Mouse (Mus musculus) G1E (cell line): ENCODE data around the gene Cldn3. TPM values are rescaled to one million over a fixed set of nuclear protein-coding genes. Genes with fewer than 3 reads are reported as not detected.

Source experiments
- ATAC-seq: 2 replicates; pipeline ENCODE4 v1.8.0; 2016; ENCODE audit warnings: mild to moderate bottlenecking; ENCODE audit not compliant: insufficient number of reproducible peaks, poor library complexity, low FRiP score, severe bottlenecking; ENCODE audit errors: extremely low read depth
- DNase-seq: peaks from one replicate; pipeline ENCODE4 v3.0.0; 2012; ENCODE audit warnings: low spot score
- H3K27me3 ChIP-seq: 2 replicates; pipeline ENCODE4 v1.6.1; 2012; ENCODE audit warnings: mild to moderate bottlenecking, low read length, inconsistent platforms; ENCODE audit not compliant: insufficient read depth
- H3K36me3 ChIP-seq: replicated peaks from 2 replicates; pipeline ENCODE3; 2012; ENCODE audit warnings: mild to moderate bottlenecking, inconsistent platforms
- H3K4me1 ChIP-seq: 2 replicates; pipeline ENCODE4 v1.6.1; 2012; ENCODE audit warnings: low read depth, low read length, inconsistent platforms, mixed read lengths; ENCODE audit not compliant: insufficient read depth
- H3K4me3 ChIP-seq: 2 replicates; pipeline ENCODE4 v1.5.1; 2012; ENCODE audit warnings: low read depth, mild to moderate bottlenecking, inconsistent platforms, low read length, moderate library complexity, mixed read lengths
- H3K9me3 ChIP-seq: replicated peaks from 2 replicates; pipeline ENCODE4 v1.6.1; 2012; ENCODE audit warnings: inconsistent platforms
- CTCF ChIP-seq: IDR thresholded peaks from 2 replicates; pipeline ENCODE4 v1.5.1; 2012; ENCODE audit warnings: low read depth, low read length, inconsistent platforms, mixed read lengths
- GATA1 ChIP-seq: IDR thresholded peaks from 2 replicates; pipeline ENCODE4 v1.6.1; 2012; ENCODE audit warnings: borderline replicate concordance, low read length, inconsistent platforms, mixed read lengths
- GATA2 ChIP-seq: IDR thresholded peaks from 2 replicates; pipeline ENCODE4 v1.6.1; 2012; ENCODE audit warnings: low read depth, low read length, inconsistent platforms, borderline replicate concordance
- POLR2AphosphoS5 ChIP-seq: IDR thresholded peaks from 2 replicates; pipeline ENCODE4 v1.6.1; 2012; ENCODE audit warnings: low read depth, low read length, inconsistent platforms; ENCODE audit not compliant: insufficient replicate concordance
- TAL1 ChIP-seq: conservative IDR thresholded peaks from 2 replicates; pipeline ENCODE4 v1.6.1; 2012; ENCODE audit warnings: low read depth, low read length, inconsistent platforms, mixed read lengths
- polyA plus RNA-seq: library from polyadenylated mRNA; stranded (reverse); fragments of >175 nt; gene quantifications from 2 replicates; pipeline ENCODE4 v1.2.3, GENCODE M21; 2012
- total RNA-seq, 2 experiments: library from RNA; stranded (forward) in 1 of 2; stranded (reverse) in 1 of 2; fragments of 200-1000 nt in 1 of 2; fragments of >200 nt in 1 of 2; fragmentation: Nextera tagmentation in 1 of 2; gene quantifications; 2 replicates each; pipeline ENCODE4 v1.2.3; 2014 to 2017

Gene Cldn3
- total and polyA plus RNA-seq, 3 experiments, result 0.87 TPM; not detected in 2

DNA sequence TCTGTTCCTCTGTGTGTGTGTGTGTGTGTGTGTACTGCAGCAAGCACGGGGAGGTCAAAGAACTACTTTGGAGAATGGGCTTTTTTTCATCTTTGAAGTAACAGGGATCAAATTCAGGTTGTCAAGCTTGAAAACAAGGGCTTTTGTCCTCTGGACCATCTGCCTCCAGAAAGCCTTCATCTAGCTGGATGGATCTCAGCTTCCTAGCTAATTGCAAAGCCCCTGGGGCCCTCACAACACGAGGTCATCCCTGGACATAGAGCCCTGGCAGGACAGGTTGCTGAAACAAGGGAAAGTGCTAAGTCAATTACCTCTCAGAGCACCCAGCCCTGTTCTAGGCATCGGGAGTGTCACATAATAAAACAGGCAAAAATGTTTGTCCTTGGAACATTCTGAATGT is 2.2 kb upstream of the Cldn3 start:
- TF ChIP-seq CTCF (no peak), POLR2AphosphoS5 (no peak), TAL1 (no peak), GATA2 (no peak), GATA1 (no peak)
- no peak overlapping the region for H3K4me3 ChIP-seq
- H3K27me3 ChIP-seq, result peaks cover 18% of the 10 kb centered on the region; the same call in 1 of the 2 replicates
- DNase-seq (no peak), ATAC-seq (no peak)
- H3K9me3 ChIP-seq, result peaks cover 13% of the 10 kb centered on the region
- peaks cover 79% of the 10 kb centered on the region for H3K4me1 ChIP-seq
- H3K36me3 ChIP-seq, result no peaks in the 10 kb centered on the region

DNA sequence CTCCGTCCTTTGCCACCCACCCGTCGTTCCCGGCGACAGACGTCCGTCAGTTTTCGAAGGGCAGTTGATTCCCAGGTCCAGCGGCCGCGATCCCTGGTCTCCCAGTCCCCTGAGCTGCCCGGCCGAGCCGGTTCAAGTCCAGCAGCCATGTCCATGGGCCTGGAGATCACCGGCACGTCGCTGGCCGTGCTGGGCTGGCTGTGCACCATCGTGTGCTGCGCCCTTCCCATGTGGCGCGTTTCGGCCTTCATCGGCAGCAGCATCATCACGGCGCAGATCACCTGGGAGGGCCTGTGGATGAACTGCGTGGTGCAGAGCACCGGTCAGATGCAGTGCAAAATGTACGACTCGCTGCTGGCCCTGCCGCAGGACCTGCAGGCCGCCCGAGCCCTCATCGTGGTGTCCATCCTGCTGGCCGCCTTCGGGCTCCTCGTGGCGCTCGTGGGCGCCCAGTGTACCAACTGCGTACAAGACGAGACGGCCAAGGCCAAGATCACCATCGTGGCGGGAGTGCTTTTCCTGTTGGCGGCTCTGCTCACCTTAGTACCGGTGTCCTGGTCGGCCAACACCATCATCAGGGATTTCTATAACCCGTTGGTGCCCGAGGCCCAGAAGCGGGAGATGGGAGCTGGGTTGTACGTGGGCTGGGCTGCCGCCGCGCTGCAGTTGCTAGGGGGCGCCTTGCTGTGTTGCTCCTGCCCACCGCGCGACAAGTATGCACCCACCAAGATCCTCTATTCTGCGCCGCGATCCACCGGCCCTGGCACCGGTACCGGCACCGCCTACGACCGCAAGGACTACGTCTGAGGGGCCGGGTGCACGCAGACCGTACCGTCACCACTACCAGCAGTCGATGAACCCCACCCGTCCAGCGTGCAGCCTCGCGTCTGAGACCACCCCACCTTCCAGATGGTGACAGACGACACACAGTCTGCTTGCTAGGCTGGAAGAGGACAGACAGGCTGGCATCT is 569 bp downstream of the Cldn3 start:
- no peaks in the 10 kb centered on the region for H3K36me3 ChIP-seq
- peaks cover 28% of the 10 kb centered on the region; the same call in 1 of the 2 replicates for H3K27me3 ChIP-seq
- H3K4me3 ChIP-seq, result peak overlapping the region; percentile 36; the same call in 1 of the 2 replicates

DNA sequence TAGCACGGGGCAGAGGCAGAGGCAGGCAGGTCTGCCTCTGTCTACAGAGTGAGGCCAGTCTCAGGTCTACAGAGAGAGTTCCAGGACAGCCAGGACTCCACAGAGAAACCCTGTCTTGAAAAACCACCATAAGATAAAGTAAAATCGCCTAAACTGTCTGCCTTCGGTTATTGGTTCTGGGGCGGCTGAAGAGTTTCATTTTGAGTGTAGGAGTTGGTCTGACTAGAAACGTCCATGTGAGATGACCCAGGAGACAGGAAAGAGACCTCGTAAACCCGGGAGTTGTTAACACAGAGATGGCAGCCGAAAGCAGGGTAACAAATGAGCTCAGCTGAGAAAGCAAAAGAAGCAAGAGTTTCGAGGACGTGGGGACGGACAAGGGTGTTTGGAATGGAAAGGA is 3.2 kb downstream of the Cldn3 start:
- Histone ChIP-seq H3K27me3 (peaks cover 28% of the 10 kb centered on the region; the same call in 1 of the 2 replicates), H3K4me1 (peaks cover 69% of the 10 kb centered on the region), H3K4me3 (no peak overlapping the region), H3K9me3 (peaks cover 13% of the 10 kb centered on the region), H3K36me3 (no peaks in the 10 kb centered on the region)
- TF ChIP-seq GATA1, result no peak
- TF ChIP-seq CTCF, result no peak
- TF ChIP-seq TAL1, result no peak
- no peak for TF ChIP-seq POLR2AphosphoS5
- no peak for TF ChIP-seq GATA2
- DNase-seq, result no peak
- no peak for ATAC-seq

More for the DNA sequence above, 569 bp downstream of the Cldn3 start:
- peaks cover 76% of the 10 kb centered on the region for H3K4me1 ChIP-seq
- DNase-seq (no peak), ATAC-seq (no peak)
- H3K9me3 ChIP-seq, result peaks cover 13% of the 10 kb centered on the region
- TF ChIP-seq GATA2 (no peak), GATA1 (no peak), POLR2AphosphoS5 (no peak), CTCF (no peak), TAL1 (no peak)

DNA sequence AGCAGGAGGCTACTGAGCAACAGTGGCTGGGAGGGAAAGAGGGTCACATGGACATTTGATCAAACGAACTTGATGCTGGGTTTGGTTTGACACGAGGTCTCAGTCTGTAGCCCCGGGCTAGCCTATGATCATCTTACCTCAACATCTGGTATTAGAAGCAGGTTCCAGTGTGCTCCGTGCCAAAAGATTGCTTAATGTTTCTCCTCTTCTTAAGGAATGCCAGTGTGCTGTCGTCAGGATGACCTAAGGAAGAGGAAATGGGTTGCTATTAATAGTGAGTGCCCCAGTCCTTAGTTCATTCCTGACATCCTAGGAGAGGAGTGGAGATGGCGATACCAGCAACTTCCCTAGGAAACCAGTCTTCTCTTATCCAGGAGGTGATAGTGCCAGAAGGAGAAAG is 3.7 kb downstream of the Cldn3 start:
- peaks cover 28% of the 10 kb centered on the region; the same call in 1 of the 2 replicates for H3K27me3 ChIP-seq
- H3K36me3 ChIP-seq, result no peaks in the 10 kb centered on the region
- peaks cover 13% of the 10 kb centered on the region for H3K9me3 ChIP-seq
- no peak overlapping the region for H3K4me3 ChIP-seq
- ATAC-seq (no peak), DNase-seq (no peak)
- H3K4me1 ChIP-seq, result peaks cover 63% of the 10 kb centered on the region
- TF ChIP-seq TAL1 (no peak), CTCF (no peak), GATA1 (no peak), GATA2 (no peak), POLR2AphosphoS5 (no peak)

DNA sequence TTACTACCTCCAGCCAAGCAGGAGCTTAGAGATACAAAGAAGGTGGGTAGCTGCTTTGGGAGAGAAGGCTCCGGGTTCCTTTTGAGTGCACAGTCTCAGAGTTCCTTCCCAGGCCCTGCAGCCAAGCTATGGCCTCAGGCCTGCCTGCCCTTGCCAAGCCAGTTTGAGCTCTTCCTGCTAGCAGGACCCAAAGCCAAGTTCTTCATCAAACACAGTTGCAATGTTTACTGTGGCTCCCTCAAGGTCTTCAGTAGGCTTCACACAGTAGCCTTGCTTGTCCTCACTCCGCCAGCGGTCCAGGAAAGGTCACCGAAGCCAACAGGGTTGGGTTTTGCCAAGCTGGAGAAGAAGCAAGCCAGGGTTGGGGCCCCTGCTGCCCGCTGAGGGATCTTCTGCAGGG is 6.6 kb downstream of the Cldn3 start:
- H3K4me3 ChIP-seq, result no peak overlapping the region
- ATAC-seq, result no peak

DNA sequence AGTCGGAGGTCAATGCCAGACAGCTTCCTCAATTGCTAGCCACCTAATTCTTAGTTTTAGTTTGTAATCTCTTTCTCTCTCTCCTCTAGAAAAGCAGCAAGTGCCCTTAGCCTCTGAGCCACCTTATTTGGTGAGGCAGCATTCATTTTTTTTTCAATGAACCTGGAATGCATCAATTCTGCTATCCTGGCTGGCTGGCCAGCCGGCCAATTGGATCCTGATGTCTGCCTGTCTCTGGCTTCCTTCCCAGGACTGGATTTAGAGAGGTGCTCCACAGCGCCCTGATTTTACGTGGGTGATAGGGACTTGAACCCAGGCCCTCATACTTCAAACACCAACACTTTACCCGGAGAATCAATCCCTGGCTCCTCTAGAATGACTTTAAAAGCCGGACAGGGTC is 12.3 kb downstream of the Cldn3 start:
- H3K27me3 ChIP-seq, result peaks cover 7% of the 10 kb centered on the region
- peaks cover 23% of the 10 kb centered on the region for H3K4me1 ChIP-seq
- TF ChIP-seq TAL1 (no peak), GATA1 (no peak), POLR2AphosphoS5 (no peak), CTCF (no peak), GATA2 (no peak)
- no peaks in the 10 kb centered on the region for H3K36me3 ChIP-seq
- no peak for ATAC-seq
- no peak for DNase-seq
- no peaks in the 10 kb centered on the region for H3K9me3 ChIP-seq
- H3K4me3 ChIP-seq, result no peak overlapping the region

More for the DNA sequence above, 6.6 kb downstream of the Cldn3 start:
- Histone ChIP-seq H3K4me1 (peaks cover 37% of the 10 kb centered on the region), H3K9me3 (no peaks in the 10 kb centered on the region), H3K36me3 (no peaks in the 10 kb centered on the region), H3K27me3 (peaks cover 14% of the 10 kb centered on the region; the same call in 1 of the 2 replicates)
- no peak for DNase-seq
- no peak for TF ChIP-seq GATA2
